Mouse (Mus musculus) CH12.LX (cell line): ENCODE measurements around the gene Trappc10.

Source experiments
- CHD1 ChIP-seq: IDR thresholded peaks from 2 replicates; pipeline ENCODE4 v1.6.1; 2012; ENCODE audit warnings: low read depth, low read length, improper control_type of control experiment, inconsistent platforms
- CTCF ChIP-seq, 2 experiments: IDR thresholded peaks in 1 of 2; conservative IDR thresholded peaks in 1 of 2; 2 replicates each; pipeline ENCODE4 v1.5.1; 2011 to 2012; ENCODE audit warnings: low read depth in 2 of 2, low read length in 2 of 2, improper control_type of control experiment in 1 of 2, inconsistent platforms in 1 of 2, mild to moderate bottlenecking in 1 of 2, moderate library complexity in 1 of 2
- E2F4 ChIP-seq: IDR thresholded peaks from 2 replicates; pipeline ENCODE4 v1.6.1; 2011; ENCODE audit warnings: low read depth, low read length, improper control_type of control experiment; ENCODE audit not compliant: insufficient replicate concordance
- MAX ChIP-seq: IDR thresholded peaks from 2 replicates; pipeline ENCODE4 v1.6.1; 2011; ENCODE audit warnings: low read length, improper control_type of control experiment
- MAZ ChIP-seq: IDR thresholded peaks from 2 replicates; pipeline ENCODE4 v1.6.1; 2012; ENCODE audit warnings: low read depth, mild to moderate bottlenecking, inconsistent platforms, low read length, improper control_type of control experiment, moderate library complexity
- SMC3 ChIP-seq: IDR thresholded peaks from 2 replicates; pipeline ENCODE4 v1.6.1; 2011; ENCODE audit warnings: low read depth, low read length, improper control_type of control experiment

DNA sequence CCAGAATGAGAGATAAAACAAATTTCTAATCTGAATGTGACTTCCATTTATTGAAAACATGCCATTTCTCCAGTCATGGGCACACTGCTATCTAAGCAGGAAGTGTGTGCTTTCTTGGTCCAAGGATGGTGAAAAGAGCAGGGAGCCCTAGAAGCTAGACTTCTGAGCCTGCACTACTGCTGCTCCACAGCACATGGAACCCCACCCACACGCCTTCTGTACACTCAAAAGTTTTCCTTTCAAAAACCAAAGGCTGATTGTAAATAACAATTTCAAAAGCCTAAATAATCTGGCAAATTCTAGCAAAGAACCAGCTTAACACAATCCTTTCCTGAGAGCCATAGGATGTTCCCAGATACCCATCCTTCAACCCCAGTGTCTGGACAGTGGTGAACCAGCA is 24.9 kb downstream of the Trappc10 start:
- TF ChIP-seq MAX (no peak), MAZ (no peak), SMC3 (no peak), E2F4 (no peak), CHD1 (no peak), CTCF (conservative IDR thresholded peaks at IDR 0.05 in 1 of 2, IDR thresholded peaks at IDR 0.05 in 1 of 2; ENCODE audit: low read depth in 2 of 2, low read length in 2 of 2) (no peak)
